Mouse (Mus musculus) MEL (cell line): ENCODE measurements at regions not wholly inside any gene's neighbourhood (a gene's known extent, or its start where the extent isn't known, plus 50 kb on each side); places are given as distances from the start of the nearest gene placed in this dataset.

Experiments used
- DNase-seq: peaks from one replicate; pipeline ENCODE4 v3.0.0; 2011; ENCODE audit warnings: low read depth, low spot score
- H3K27ac ChIP-seq: 2 replicates; pipeline ENCODE4 v1.5.1; 2012; ENCODE audit warnings: low read depth, mild to moderate bottlenecking, control low read depth, low read length, moderate library complexity; ENCODE audit not compliant: control insufficient read depth
- H3K27me3 ChIP-seq, 2 experiments: fragments of 150-350 bp in 1 of 2; sonication (generic) in 1 of 2; 2 replicates each; pipeline ENCODE4 v1.6.1; 2012; ENCODE audit warnings: low read length in 2 of 2, mild to moderate bottlenecking in 2 of 2, improper control_type of control experiment in 1 of 2, moderate library complexity in 1 of 2; ENCODE audit not compliant: insufficient read depth in 2 of 2, control insufficient read depth in 1 of 2
- H3K36me3 ChIP-seq, 2 experiments: 2 replicates each; pipeline ENCODE4 v1.6.1; 2012 to 2014; ENCODE audit warnings: low read length in 2 of 2, improper control_type of control experiment in 1 of 2, inconsistent platforms in 1 of 2, mild to moderate bottlenecking in 1 of 2; ENCODE audit not compliant: insufficient read depth in 2 of 2, control insufficient read depth in 1 of 2
- H3K4me1 ChIP-seq, 2 experiments: fragments of 150-350 bp in 1 of 2; sonication (generic) in 1 of 2; 2 replicates each; pipeline ENCODE4 v1.6.1; 2012; ENCODE audit warnings: low read length in 2 of 2, improper control_type of control experiment in 1 of 2, mild to moderate bottlenecking in 1 of 2; ENCODE audit not compliant: insufficient read depth in 2 of 2, control insufficient read depth in 1 of 2
- H3K4me3 ChIP-seq, 2 experiments: fragments of 150-350 bp in 1 of 2; sonication (generic) in 1 of 2; 2 replicates each; pipeline ENCODE4 v1.5.1; 2012; ENCODE audit warnings: low read depth in 2 of 2, low read length in 2 of 2, mild to moderate bottlenecking in 2 of 2, moderate library complexity in 2 of 2, control low read depth in 1 of 2, improper control_type of control experiment in 1 of 2; ENCODE audit not compliant: control insufficient read depth in 1 of 2, insufficient read depth in 1 of 2
- H3K79me2 ChIP-seq: 2 replicates; pipeline ENCODE4 v1.6.1; 2012; ENCODE audit warnings: mild to moderate bottlenecking, low read length, moderate library complexity; ENCODE audit not compliant: control insufficient read depth, poor library complexity, insufficient read depth
- H3K9ac ChIP-seq: 2 replicates; pipeline ENCODE4 v1.6.1; 2012; ENCODE audit warnings: low read depth, mild to moderate bottlenecking, control low read depth, low read length, moderate library complexity; ENCODE audit not compliant: control insufficient read depth, poor library complexity, severe bottlenecking
- H3K9me3 ChIP-seq: fragments of 150-350 bp; sonication (generic); replicated peaks from 2 replicates; pipeline ENCODE4 v1.6.1; 2012; ENCODE audit warnings: mild to moderate bottlenecking, low read length, improper control_type of control experiment, moderate library complexity; ENCODE audit not compliant: insufficient read depth
- CHD1 ChIP-seq: IDR thresholded peaks from 2 replicates; pipeline ENCODE4 v1.6.1; 2012; ENCODE audit warnings: low read depth, mild to moderate bottlenecking, inconsistent platforms, low read length, improper control_type of control experiment
- ELF1 ChIP-seq: IDR thresholded peaks from 2 replicates; pipeline ENCODE4 v1.6.1; 2014; ENCODE audit warnings: low read depth, mild to moderate bottlenecking, inconsistent platforms, low read length, improper control_type of control experiment, moderate library complexity
- EP300 ChIP-seq, 2 experiments: IDR thresholded peaks; 2 replicates each; pipeline ENCODE4 v1.6.1; 2011; ENCODE audit warnings: improper control_type of control experiment in 2 of 2, low read length in 2 of 2, low read depth in 1 of 2, mild to moderate bottlenecking in 1 of 2
- GABPA ChIP-seq: IDR thresholded peaks from 2 replicates; pipeline ENCODE4 v1.6.1; 2012; ENCODE audit warnings: low read depth, mild to moderate bottlenecking, inconsistent platforms, low read length, improper control_type of control experiment, moderate library complexity
- JUND ChIP-seq: IDR thresholded peaks from 2 replicates; pipeline ENCODE4 v1.6.1; 2011; ENCODE audit warnings: low read depth, mild to moderate bottlenecking, improper control_type of control experiment, low read length
- MAFK ChIP-seq: IDR thresholded peaks from 2 replicates; pipeline ENCODE4 v1.6.1; 2011; ENCODE audit warnings: low read depth, mild to moderate bottlenecking, low read length, improper control_type of control experiment, borderline replicate concordance
- MEF2A ChIP-seq: IDR thresholded peaks from 2 replicates; pipeline ENCODE4 v1.6.1; 2014; ENCODE audit warnings: low read depth, mild to moderate bottlenecking, inconsistent platforms, low read length, improper control_type of control experiment; ENCODE audit not compliant: poor library complexity, insufficient replicate concordance, severe bottlenecking; ENCODE audit errors: extremely low read depth
- MXI1 ChIP-seq: IDR thresholded peaks from 2 replicates; pipeline ENCODE4 v1.6.1; 2011; ENCODE audit warnings: mild to moderate bottlenecking, low read depth, low read length, improper control_type of control experiment
- MYB ChIP-seq: IDR thresholded peaks from 2 replicates; pipeline ENCODE4 v1.6.1; 2011; ENCODE audit warnings: mild to moderate bottlenecking, low read depth, low read length, improper control_type of control experiment
- NELFE ChIP-seq: IDR thresholded peaks from 2 replicates; pipeline ENCODE4 v1.6.1; 2011; ENCODE audit warnings: low read depth, low read length, improper control_type of control experiment
- NRF1 ChIP-seq: IDR thresholded peaks from 2 replicates; pipeline ENCODE4 v1.6.1; 2014; ENCODE audit warnings: low read depth, mild to moderate bottlenecking, inconsistent platforms, low read length, improper control_type of control experiment, moderate library complexity; ENCODE audit not compliant: poor library complexity, insufficient read depth, severe bottlenecking
- POLR2A ChIP-seq, 2 experiments: IDR thresholded peaks; 2 replicates each; pipeline ENCODE4 v1.6.1; 2011 to 2012; ENCODE audit warnings: low read length in 2 of 2, mild to moderate bottlenecking in 2 of 2, control low read depth in 1 of 2, improper control_type of control experiment in 1 of 2, low read depth in 1 of 2, moderate library complexity in 1 of 2; ENCODE audit not compliant: control insufficient read depth in 1 of 2, insufficient read depth in 1 of 2, poor library complexity in 1 of 2
- RAD21 ChIP-seq: IDR thresholded peaks from 2 replicates; pipeline ENCODE4 v1.6.1; 2011; ENCODE audit warnings: mild to moderate bottlenecking, low read depth, low read length, improper control_type of control experiment
- TAL1 ChIP-seq: IDR thresholded peaks from 2 replicates; pipeline ENCODE4 v1.6.1; 2012; ENCODE audit warnings: mild to moderate bottlenecking, inconsistent platforms, low read length, moderate library complexity, mixed read lengths
- TBP ChIP-seq: IDR thresholded peaks from 2 replicates; pipeline ENCODE4 v1.8.0; 2011; ENCODE audit warnings: low read depth, low read length, improper control_type of control experiment
- UBTF ChIP-seq: IDR thresholded peaks from 2 replicates; pipeline ENCODE4 v1.6.1; 2012; ENCODE audit warnings: low read depth, mild to moderate bottlenecking, inconsistent platforms, low read length, improper control_type of control experiment, moderate library complexity, borderline replicate concordance; ENCODE audit not compliant: insufficient read depth
- USF2 ChIP-seq, 2 experiments: IDR thresholded peaks; 2 replicates each; pipeline ENCODE4 v1.6.1; 2011 to 2012; ENCODE audit warnings: improper control_type of control experiment in 2 of 2, low read length in 2 of 2, borderline replicate concordance in 1 of 2, inconsistent platforms in 1 of 2, low read depth in 1 of 2, mild to moderate bottlenecking in 1 of 2; ENCODE audit not compliant: insufficient read depth in 1 of 2
- ZC3H11A ChIP-seq: IDR thresholded peaks from 2 replicates; pipeline ENCODE4 v1.6.1; 2012; ENCODE audit warnings: low read depth, mild to moderate bottlenecking, inconsistent platforms, low read length, improper control_type of control experiment
- ZMIZ1 ChIP-seq: IDR thresholded peaks from 2 replicates; pipeline ENCODE4 v1.6.1; 2012; ENCODE audit warnings: low read depth, mild to moderate bottlenecking, inconsistent platforms, low read length, improper control_type of control experiment, moderate library complexity
- ZNF384 ChIP-seq: IDR thresholded peaks from 2 replicates; pipeline ENCODE4 v1.6.1; 2012; ENCODE audit warnings: low read depth, mild to moderate bottlenecking, inconsistent platforms, low read length, improper control_type of control experiment

DNA sequence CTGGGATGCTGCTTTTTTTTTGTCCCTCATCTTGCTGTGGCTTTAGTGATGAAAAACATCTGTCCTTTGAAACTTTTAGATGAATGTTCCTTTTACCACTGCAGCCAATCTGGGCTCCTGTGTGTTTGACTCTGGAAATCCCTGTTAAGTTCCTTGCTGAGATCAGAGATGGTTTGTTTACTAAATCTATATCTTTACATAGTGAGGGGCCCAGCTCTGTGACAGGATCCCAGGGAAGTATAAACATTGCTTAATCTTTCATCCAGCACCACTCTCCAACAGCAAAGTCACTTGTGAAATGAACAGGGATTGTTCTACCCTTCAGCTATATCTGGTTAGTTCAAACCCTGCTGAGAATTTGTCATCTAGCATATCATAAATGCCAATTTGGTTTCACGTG, 501.8 kb downstream of the Fat4 start:
- no peak for TF ChIP-seq NELFE
- TF ChIP-seq UBTF: no peak
- no peak for TF ChIP-seq ZNF384
- no peak for TF ChIP-seq NRF1
- TF ChIP-seq POLR2A (IDR thresholded peaks at IDR 0.05; ENCODE audit: control insufficient read depth in 1 of 2, insufficient read depth in 1 of 2, low read depth in 1 of 2, low read length in 2 of 2, poor library complexity in 1 of 2): no peak
- no peak for TF ChIP-seq ELF1
- TF ChIP-seq RAD21: no peak
- TF ChIP-seq MEF2A: no peak
- TF ChIP-seq GABPA: no peak
- no peak for TF ChIP-seq JUND
- no peak for TF ChIP-seq ZMIZ1
- TF ChIP-seq CHD1: no peak
- no peak for TF ChIP-seq MYB
- TF ChIP-seq USF2 (IDR thresholded peaks at IDR 0.05; ENCODE audit: borderline replicate concordance in 1 of 2, insufficient read depth in 1 of 2, low read depth in 1 of 2, low read length in 2 of 2): no peak
- no peak for TF ChIP-seq ZC3H11A
- TF ChIP-seq EP300 (IDR thresholded peaks at IDR 0.05; ENCODE audit: low read depth in 1 of 2, low read length in 2 of 2): no peak
- no peak for TF ChIP-seq MAFK
- no peak for TF ChIP-seq TBP
- Histone ChIP-seq H3K36me3 (no peaks in the 10 kb centered on the region), H3K27me3 (no peaks in the 10 kb centered on the region), H3K9ac (no peak overlapping the region), H3K4me1 (no peaks in the 10 kb centered on the region), H3K9me3 (no peaks in the 10 kb centered on the region), H3K27ac (no peak overlapping the region), H3K4me3 (no peak overlapping the region), H3K79me2 (no peaks in the 10 kb centered on the region)
- no peak for DNase-seq

- no peak overlapping the region for H3K27ac ChIP-seq
- H3K79me2 ChIP-seq: no peaks in the 10 kb centered on the region
- H3K27me3 ChIP-seq: no peaks in the 10 kb centered on the region
- no peaks in the 10 kb centered on the region for H3K36me3 ChIP-seq
- no peak for DNase-seq
- TF ChIP-seq TAL1 (no peak), NRF1 (no peak), NELFE (no peak), MXI1 (no peak), ZC3H11A (no peak), CHD1 (no peak)
- H3K4me1 ChIP-seq: no peaks in the 10 kb centered on the region
- no peak overlapping the region for H3K4me3 ChIP-seq
- no peaks in the 10 kb centered on the region for H3K9me3 ChIP-seq
- H3K9ac ChIP-seq: no peak overlapping the region
Observed at GRCm38 (mm10) chr3:39390442-39390841, 503.7 kb downstream of the Fat4 start.
